Mouse (Mus musculus) hindbrain, embryonic 10.5 days (tissue): ENCODE data around the gene Brd3os. TPM values are rescaled to one million over a fixed set of nuclear protein-coding genes. Genes with fewer than 3 reads are reported as not detected.

Source experiments
- DNase-seq: peaks from one replicate; pipeline ENCODE4 v3.0.0-alpha.2; 2017; ENCODE audit warnings: low spot score
- H3K27ac ChIP-seq: fragments of 300-500 bp; sonication (generic); 2 replicates; pipeline ENCODE4 v1.5.1; 2016; ENCODE audit warnings: mild to moderate bottlenecking, moderate library complexity
- H3K27me3 ChIP-seq: fragments of 300-500 bp; sonication (generic); 2 replicates; pipeline ENCODE4 v1.6.1; 2016; ENCODE audit warnings: mild to moderate bottlenecking; ENCODE audit not compliant: poor library complexity, insufficient read depth, severe bottlenecking
- H3K36me3 ChIP-seq: fragments of 300-500 bp; sonication (generic); 2 replicates; pipeline ENCODE4 v1.6.1; 2016; ENCODE audit warnings: mild to moderate bottlenecking, moderate library complexity
- H3K4me1 ChIP-seq: fragments of 300-500 bp; sonication (generic); replicated peaks from 2 replicates; pipeline ENCODE4 v1.6.1; 2016; ENCODE audit warnings: mild to moderate bottlenecking
- H3K4me3 ChIP-seq: fragments of 300-500 bp; sonication (generic); 2 replicates; pipeline ENCODE4 v1.5.1; 2016; ENCODE audit warnings: mild to moderate bottlenecking, moderate library complexity
- H3K9me3 ChIP-seq: fragments of 300-500 bp; sonication (generic); 2 replicates; pipeline ENCODE4 v1.6.1; 2016; ENCODE audit warnings: mild to moderate bottlenecking, moderate library complexity
- WGBS: fragments of 180-500 bp; shearing (Covaris S2); methylation state at CpG from one replicate; pipeline ENCODE4 v1.1.7; 2016; 5-methylcytosine and 5-hydroxymethylcytosine counted together
- polyA plus RNA-seq: library from polyadenylated mRNA; unstranded; fragments of >200 nt; fragmentation: Nextera tagmentation; extraction: Ambion mirVana; gene quantifications from 2 replicates; pipeline ENCODE4 v1.2.1, GENCODE M21; 2016

The Brd3os gene
- polyA plus RNA-seq, 1 experiment from 2014 or later, result 16.5 TPM

DNA sequence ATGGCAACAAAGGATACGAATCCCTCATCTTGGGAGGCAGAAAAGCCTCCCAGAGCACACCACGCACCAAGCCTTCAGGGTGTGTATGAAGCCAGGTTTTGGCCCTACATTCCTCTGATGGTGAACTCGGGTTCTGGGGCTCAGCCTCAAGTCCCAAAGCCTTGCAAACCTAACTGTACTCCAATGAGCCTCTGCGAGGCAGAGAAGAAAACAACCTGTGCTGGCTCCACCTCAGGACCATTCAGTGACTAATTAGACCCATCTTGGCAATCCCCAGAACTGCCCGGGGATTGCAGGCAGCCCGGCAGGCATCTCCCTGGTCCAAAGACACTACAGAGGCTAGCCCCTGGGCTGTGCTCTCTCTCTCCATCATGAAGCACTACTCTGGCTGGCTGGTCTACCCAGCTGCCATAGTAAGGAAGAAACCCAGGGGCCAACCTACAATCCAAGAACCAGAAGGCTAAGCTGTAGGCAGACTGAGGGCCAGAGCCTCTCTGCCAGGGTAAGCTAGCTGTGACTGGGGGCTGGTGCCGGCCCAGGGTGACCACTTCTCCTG is 29.8 kb upstream of the Brd3os start:
- H3K36me3 ChIP-seq, result no peaks in the 10 kb centered on the region
- DNase-seq, result no peak
- peaks cover 96% of the 10 kb centered on the region for H3K4me1 ChIP-seq
- H3K9me3 ChIP-seq, result no peaks in the 10 kb centered on the region
- peak overlapping the region; percentile 89 for H3K27ac ChIP-seq
- H3K27me3 ChIP-seq, result no peaks in the 10 kb centered on the region
- WGBS, result 15% methylated on average over 7 of the region's 7 CpGs
- peak overlapping the region; percentile 25 for H3K4me3 ChIP-seq

DNA sequence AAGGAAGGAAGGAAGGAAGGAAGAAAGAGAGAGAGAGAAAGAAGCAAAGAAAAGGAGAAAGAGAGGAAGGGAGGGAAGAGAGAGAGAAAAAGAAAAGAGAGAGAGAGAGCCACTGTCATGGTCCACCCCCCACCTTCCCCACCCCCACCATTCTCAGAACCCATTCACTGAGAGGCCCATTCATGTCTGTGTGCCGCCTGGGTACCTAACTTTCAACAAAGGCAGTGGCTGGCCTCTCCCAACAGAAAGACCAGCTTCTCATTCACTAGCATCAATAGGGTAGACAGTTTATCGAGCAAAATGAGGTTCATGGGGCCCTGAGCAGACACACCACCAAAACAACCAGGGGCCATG is 28.6 kb upstream of the Brd3os start:
- Histone ChIP-seq H3K27ac (peak overlapping the region; percentile 89), H3K4me3 (peak overlapping the region; percentile 32), H3K4me1 (peaks cover 96% of the 10 kb centered on the region), H3K27me3 (no peaks in the 10 kb centered on the region), H3K36me3 (no peaks in the 10 kb centered on the region), H3K9me3 (no peaks in the 10 kb centered on the region)
- no peak for DNase-seq
- WGBS, result 25% methylated on average over 2 of the region's 2 CpGs

DNA sequence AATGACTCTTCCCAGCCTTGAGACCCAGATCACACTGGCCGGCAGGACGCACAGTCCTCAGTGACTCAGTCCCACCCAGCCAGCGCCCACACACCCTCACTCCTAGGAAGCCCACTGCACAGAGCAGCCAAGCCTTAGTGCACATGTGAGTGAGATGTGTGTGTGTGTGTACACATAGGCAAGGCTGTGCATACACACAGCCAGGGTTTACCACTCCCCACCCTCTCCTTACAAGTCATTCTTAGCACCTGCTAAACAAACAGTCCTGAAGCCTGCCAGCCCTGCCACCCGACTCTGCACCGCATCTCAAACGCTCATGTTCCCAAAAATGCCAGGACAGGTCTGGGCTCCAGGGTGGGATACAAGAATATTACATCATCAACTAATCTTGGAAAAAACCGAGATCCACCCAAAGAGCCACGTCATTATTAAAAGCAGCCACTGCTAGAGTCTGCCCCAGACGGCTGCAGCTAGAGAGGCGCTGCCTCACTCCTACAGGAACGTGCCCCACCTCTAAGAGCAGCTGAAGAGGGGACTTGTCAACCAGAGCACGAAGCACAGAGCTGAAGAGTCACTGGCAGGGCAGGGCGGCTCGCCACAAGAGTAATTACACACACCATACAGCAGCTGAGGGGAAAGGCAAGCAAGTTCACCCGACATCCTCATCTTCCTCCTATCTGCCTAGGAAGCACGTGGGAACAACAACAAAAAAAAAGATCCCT is 28.0 kb upstream of the Brd3os start:
- peak; percentile 49 for DNase-seq
- Histone ChIP-seq H3K4me3 (peak overlapping the region; percentile 32), H3K36me3 (no peaks in the 10 kb centered on the region), H3K9me3 (no peaks in the 10 kb centered on the region), H3K27me3 (no peaks in the 10 kb centered on the region), H3K27ac (peak overlapping the region; percentile 89), H3K4me1 (peaks cover 96% of the 10 kb centered on the region)
- 21% methylated on average over 16 of the region's 16 CpGs for WGBS

DNA sequence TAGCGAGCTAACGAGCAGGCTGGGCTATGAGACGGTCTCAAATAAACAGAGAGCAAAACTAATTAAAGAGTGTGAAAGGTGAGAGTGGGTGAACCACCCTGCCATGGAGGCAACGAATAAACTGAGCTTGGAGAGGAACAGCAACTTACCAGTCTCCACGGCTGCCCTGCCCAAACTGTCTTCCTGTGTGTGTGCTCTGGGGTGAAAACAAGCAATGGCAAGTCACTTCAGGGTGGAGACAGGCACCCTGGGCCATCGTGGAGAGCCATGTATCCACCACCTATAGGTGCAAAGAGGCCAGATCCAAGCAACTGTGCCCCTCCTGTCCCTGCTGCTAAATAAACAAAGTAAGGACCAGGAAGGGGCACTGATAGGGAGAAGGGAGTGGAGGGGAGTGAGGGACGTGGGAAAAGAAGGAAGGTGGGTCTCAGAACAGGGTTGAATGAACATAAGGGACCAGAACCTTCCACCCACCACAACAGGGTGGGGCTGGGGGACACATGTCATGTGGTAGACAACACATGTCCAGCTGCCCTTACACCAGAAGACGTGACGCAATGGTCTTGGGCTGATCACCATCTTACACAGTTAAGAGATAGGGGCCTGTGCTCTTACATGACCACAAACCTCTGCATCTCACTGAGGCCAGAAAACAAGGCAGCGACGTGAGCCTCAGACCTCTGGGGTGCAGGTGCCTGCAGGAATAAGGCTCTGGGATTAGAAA is 26.9 kb upstream of the Brd3os start:
- 70% methylated on average over 11 of the region's 11 CpGs for WGBS
- no peak for DNase-seq
- Histone ChIP-seq H3K4me1 (peaks cover 96% of the 10 kb centered on the region), H3K36me3 (0 out of 2 replicates have a peak, but pooled peaks cover under 1% of the 10 kb centered on the region), H3K9me3 (no peaks in the 10 kb centered on the region), H3K27ac (peak overlapping the region; percentile 89), H3K4me3 (peak overlapping the region; percentile 32; the same call in 1 of the 2 replicates), H3K27me3 (no peaks in the 10 kb centered on the region)

DNA sequence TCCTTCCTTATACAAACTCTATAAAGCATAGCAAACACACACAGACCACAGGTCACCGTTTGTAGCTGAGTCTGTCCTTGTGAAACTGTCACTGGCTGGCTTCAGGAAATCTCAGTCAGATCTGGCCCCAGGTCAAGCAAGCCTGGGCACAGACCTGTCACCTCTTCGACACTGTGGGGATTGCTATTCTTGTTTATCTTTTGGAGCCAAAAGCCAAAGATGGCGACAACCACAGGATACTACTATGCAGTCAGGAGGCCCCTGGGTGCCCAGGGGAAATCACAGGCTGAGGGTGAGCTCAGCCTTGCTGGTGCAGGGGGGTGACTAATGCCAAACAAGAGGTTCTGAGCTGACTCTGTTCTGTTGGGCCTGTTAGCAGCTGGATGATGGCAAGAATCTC is 25.7 kb upstream of the Brd3os start:
- H3K4me3 ChIP-seq, result no peak overlapping the region
- H3K27me3 ChIP-seq, result no peaks in the 10 kb centered on the region
- H3K4me1 ChIP-seq, result peaks cover 94% of the 10 kb centered on the region
- WGBS, result 48% methylated on average over 3 of the region's 3 CpGs
- H3K9me3 ChIP-seq, result no peaks in the 10 kb centered on the region
- peaks cover 10% of the 10 kb centered on the region for H3K36me3 ChIP-seq
- H3K27ac ChIP-seq, result peak overlapping the region; percentile 89; the same call in 1 of the 2 replicates
- DNase-seq, result no peak

DNA sequence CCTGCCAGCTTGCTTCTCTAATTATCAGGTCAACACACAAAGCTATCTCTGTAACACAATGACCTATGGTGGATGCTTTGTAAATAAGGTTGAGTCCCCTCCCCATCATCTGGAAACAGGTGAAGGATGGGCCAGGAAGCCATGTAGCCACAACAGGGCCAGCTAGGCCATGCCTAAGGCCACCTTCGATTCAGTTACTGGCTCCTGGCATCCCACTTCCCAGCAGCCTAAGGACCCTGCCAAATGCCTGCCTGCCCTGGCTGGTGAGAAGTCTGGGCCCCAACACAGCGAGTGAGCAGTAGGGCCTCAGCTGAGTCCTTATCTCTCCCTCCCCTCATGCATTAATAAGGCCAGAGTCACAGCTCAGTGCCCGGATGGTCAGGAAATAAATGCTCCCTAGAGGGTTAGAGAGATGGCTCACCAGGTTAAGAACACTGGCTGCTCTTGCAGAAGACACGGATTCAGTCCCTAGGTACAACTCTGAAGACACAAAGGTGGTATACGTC is 24.4 kb upstream of the Brd3os start:
- Histone ChIP-seq H3K4me1 (peaks cover 94% of the 10 kb centered on the region), H3K4me3 (no peak overlapping the region), H3K27ac (peak overlapping the region; percentile 17; the same call in 1 of the 2 replicates), H3K27me3 (no peaks in the 10 kb centered on the region), H3K36me3 (peaks cover 23% of the 10 kb centered on the region), H3K9me3 (no peaks in the 10 kb centered on the region)
- no peak for DNase-seq
- WGBS, result 67% methylated on average over 5 of the region's 5 CpGs

DNA sequence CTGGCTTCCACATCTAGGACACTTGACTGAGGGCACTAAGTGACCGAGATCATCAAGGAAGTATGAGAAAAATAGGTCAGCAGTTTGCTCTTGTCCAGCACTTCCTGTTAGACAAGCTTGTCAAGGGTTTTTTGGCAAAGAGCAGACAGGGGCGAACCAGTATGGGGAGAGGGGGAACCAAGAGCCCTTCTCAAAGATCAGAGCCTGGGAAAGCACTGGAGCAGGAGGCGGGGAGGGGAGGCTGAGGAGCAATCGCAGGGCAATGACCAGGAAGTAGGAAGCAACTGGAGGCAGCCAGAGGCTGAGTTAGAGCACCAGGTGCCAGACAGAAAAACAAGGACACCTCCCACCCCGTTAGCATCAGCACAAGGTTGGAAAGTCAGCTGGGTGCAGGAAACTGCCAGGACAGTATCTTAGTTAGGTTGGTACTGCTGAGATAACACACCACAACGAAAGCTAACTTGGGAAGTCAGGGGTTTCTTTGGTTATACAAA is 23.5 kb upstream of the Brd3os start:
- H3K4me1 ChIP-seq, result peaks cover 94% of the 10 kb centered on the region
- no peak for DNase-seq
- 55% methylated on average over 6 of the region's 6 CpGs for WGBS

DNA sequence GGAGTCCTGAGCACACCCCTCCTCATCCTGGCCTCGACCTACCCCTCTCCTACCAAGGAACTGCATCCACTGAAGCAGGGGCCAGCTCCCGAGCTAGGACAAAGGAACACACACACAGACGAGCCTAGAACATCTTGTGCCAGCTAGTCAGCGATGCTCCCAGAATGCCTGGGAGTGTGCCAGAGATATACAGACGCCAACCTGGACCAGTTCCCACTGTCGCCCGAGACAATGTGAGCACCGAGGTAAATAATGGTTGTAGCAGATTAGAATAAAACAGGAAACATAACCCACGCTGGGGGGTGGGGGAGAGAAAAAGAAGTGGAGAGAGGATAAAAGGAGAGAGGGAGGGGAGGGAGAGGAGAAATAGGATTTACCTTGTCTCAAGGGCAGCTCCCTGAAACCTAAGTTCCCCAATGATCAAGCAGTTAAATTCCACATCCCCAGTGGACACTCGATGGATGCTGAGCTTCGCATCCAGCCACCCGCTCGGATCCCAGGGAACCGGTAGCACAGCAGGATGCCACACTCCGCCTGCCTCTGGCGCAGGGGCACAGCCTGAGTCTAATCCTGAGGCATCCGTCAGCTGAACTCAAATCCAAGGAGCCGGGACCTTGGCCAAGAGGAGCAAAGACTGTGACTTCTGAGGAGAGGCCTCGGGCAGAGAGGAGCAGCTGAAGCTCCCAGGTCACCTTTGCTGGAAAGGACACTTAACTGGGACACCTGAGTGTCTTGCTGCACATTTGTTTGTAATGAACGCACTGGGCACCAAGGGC is 20.6 kb upstream of the Brd3os start:
- WGBS, result 80% methylated on average over 20 of the region's 20 CpGs
- Histone ChIP-seq H3K27ac (peak overlapping the region; percentile 40; the same call in 1 of the 2 replicates), H3K36me3 (peaks cover 26% of the 10 kb centered on the region), H3K27me3 (no peaks in the 10 kb centered on the region), H3K4me1 (peaks cover 92% of the 10 kb centered on the region), H3K9me3 (no peaks in the 10 kb centered on the region), H3K4me3 (no peak overlapping the region)
- DNase-seq, result no peak

More for the DNA sequence above, 23.5 kb upstream of the Brd3os start:
- Histone ChIP-seq H3K36me3 (peaks cover 26% of the 10 kb centered on the region), H3K27me3 (no peaks in the 10 kb centered on the region), H3K27ac (peak overlapping the region; percentile 6; the same call in 1 of the 2 replicates), H3K9me3 (no peaks in the 10 kb centered on the region), H3K4me3 (no peak overlapping the region)

DNA sequence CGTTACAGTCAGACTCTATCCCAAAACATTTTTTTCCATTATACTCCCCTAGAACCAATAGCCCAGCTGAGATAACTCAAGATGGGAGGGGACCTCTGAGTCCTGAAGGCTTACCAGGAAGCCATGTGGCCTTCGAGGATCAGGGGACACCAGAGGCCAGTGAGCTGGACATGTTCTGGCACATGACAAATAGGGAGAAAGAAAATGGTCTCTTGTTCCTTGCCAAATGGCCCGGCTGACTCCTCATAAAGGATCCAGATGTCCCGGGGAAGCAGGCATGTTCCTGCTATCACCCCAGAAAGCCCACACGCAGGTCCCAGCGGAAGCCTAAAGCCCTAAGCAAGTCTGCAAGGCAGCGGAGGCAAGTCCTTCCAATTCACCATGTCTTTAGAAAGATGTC is 18.5 kb upstream of the Brd3os start:
- H3K36me3 ChIP-seq, result peaks cover 26% of the 10 kb centered on the region
- 87% methylated on average over 7 of the region's 7 CpGs for WGBS
- no peaks in the 10 kb centered on the region for H3K27me3 ChIP-seq
- H3K4me1 ChIP-seq, result peaks cover 86% of the 10 kb centered on the region
- peak overlapping the region; percentile 98 for H3K27ac ChIP-seq
- no peaks in the 10 kb centered on the region for H3K9me3 ChIP-seq
- peak; percentile 3 for DNase-seq
- H3K4me3 ChIP-seq, result peak overlapping the region; percentile 96

DNA sequence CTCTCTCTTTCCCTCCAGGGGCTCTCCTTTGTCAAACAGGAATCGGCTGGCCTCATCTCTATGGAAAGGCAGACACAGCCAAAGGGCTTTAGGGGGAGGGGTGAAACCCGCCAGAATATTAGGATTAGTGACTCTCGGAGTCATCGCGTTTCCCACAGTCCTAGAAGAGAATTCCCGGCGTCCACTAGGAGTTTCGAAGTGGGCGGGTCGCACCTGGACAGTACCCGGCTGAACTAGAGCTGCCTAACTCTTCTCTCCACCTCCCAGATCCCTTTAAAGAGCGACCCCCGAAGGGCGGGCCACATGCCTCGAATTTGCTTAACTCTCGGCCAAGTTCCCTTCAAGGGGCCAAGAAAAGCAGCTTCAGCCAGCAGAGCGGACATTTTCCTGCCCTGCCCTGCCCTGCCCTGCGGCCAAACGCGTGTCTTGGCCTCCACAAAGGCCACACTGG is 16.9 kb upstream of the Brd3os start:
- no peaks in the 10 kb centered on the region for H3K9me3 ChIP-seq
- under 1% methylated on average over 20 of the region's 20 CpGs for WGBS
- H3K4me1 ChIP-seq, result peaks cover 72% of the 10 kb centered on the region
- DNase-seq, result peak; percentile 78
- H3K36me3 ChIP-seq, result peaks cover 25% of the 10 kb centered on the region
- peak overlapping the region; percentile 96 for H3K4me3 ChIP-seq
- H3K27ac ChIP-seq, result peak overlapping the region; percentile 98
- no peaks in the 10 kb centered on the region for H3K27me3 ChIP-seq

DNA sequence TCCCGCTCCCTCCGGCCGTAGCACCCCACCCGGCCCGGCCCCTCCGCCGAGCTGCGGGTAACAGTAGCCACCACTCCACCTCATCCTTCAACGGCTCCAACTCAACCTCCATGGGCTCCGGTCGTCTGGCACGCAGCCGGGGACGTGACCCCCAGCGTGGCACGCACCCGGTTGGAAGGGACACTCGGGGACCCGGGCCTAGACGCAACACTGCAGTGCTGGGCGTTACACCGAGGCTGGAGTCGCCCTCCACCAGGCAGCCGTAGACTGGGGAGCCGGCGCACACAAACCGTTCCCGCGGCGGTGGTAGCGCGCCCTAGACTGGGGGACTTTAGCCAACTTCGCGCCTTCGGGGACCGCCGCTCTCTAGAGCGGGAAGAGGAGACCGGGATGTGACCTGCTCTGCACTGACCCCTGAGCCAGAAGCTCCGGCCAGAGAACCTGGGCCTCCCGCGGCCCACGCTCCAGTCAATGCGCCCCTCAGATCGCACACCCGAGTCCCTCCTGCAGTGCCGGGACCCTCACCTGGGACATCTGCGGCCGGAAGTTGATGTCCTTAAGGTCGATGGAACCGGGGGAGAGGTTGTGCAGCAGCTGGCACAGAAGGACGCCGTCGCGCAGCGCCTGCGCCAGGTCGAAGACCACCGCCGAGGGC is 16.2 kb upstream of the Brd3os start:
- Histone ChIP-seq H3K27ac (peak overlapping the region; percentile 98), H3K36me3 (peaks cover 21% of the 10 kb centered on the region), H3K4me3 (peak overlapping the region; percentile 96), H3K27me3 (no peaks in the 10 kb centered on the region), H3K9me3 (no peaks in the 10 kb centered on the region), H3K4me1 (peaks cover 69% of the 10 kb centered on the region)
- DNase-seq, result peak; percentile 62
- WGBS, result under 1% methylated on average over 60 of the region's 60 CpGs

DNA sequence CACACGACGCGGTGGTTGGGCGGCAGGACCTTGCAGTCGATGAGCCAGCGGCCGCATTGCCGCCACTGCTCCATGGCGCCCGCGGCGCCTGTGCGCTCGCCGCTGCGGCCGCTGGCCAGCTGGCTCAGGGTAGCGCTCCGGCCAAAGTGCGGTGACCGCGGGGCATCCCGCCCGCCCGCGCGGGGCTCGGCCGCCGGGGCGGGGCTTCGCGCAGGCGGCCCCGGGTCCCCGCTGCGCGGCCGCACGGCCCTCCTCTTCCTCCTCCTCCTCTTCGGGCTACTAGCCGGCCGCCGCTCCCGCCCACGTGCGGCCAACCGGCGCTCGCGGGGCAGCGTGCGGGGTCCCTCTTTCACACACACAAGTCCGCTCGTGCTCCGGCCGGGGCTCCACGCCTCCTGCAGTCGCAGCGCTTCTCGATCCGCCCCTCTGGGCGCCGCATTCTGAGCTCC is 15.7 kb upstream of the Brd3os start:
- H3K27me3 ChIP-seq, result no peaks in the 10 kb centered on the region
- peak; percentile 69 for DNase-seq
- peak overlapping the region; percentile 96 for H3K4me3 ChIP-seq
- H3K36me3 ChIP-seq, result peaks cover 16% of the 10 kb centered on the region
- H3K4me1 ChIP-seq, result peaks cover 64% of the 10 kb centered on the region
- peak overlapping the region; percentile 98 for H3K27ac ChIP-seq
- H3K9me3 ChIP-seq, result no peaks in the 10 kb centered on the region
- WGBS, result under 1% methylated on average over 64 of the region's 64 CpGs
